Mouse (Mus musculus) liver, embryonic 16.5 days (tissue): Measurements from ENCODE around the gene Zc3h14. TPM values are rescaled to one million over a fixed set of nuclear protein-coding genes. Genes with fewer than 3 reads are reported as not detected.

ENCODE experiments used
- ATAC-seq: fragments of 200-750 bp; cut with Nextera tagmentation; 2 replicates; pipeline ENCODE4 v1.8.0; 2017; ENCODE audit warnings: low read depth, mild to moderate bottlenecking, moderate number of reproducible peaks, moderate library complexity
- H3K27ac ChIP-seq: fragments of 300-500 bp; sonication (generic); 2 replicates; pipeline ENCODE4 v1.5.1; 2014; ENCODE audit warnings: mild to moderate bottlenecking, low read length
- H3K27me3 ChIP-seq: fragments of 300-500 bp; sonication (generic); 2 replicates; pipeline ENCODE4 v1.6.1; 2014; ENCODE audit warnings: low read depth, low read length, mixed read lengths; ENCODE audit not compliant: control insufficient read depth, insufficient read depth
- H3K36me3 ChIP-seq: fragments of 300-500 bp; sonication (generic); 2 replicates; pipeline ENCODE4 v1.6.1; 2014; ENCODE audit warnings: mild to moderate bottlenecking; ENCODE audit not compliant: control insufficient read depth, insufficient read depth
- H3K4me1 ChIP-seq: fragments of 300-500 bp; sonication (generic); 2 replicates; pipeline ENCODE4 v1.6.1; 2014; ENCODE audit warnings: low read depth, low read length, mixed read lengths; ENCODE audit not compliant: control insufficient read depth
- H3K4me2 ChIP-seq: fragments of 300-500 bp; sonication (generic); 2 replicates; pipeline ENCODE4 v1.6.1; 2014; ENCODE audit warnings: low read depth, low read length, mixed read lengths
- H3K4me3 ChIP-seq: fragments of 300-500 bp; sonication (generic); 2 replicates; pipeline ENCODE4 v1.5.1; 2014; ENCODE audit warnings: low read depth, mild to moderate bottlenecking, low read length
- H3K9ac ChIP-seq: fragments of 300-500 bp; sonication (generic); 2 replicates; pipeline ENCODE4 v1.6.1; 2014; ENCODE audit warnings: low read depth, low read length
- H3K9me3 ChIP-seq: fragments of 300-500 bp; sonication (generic); replicated peaks from 2 replicates; pipeline ENCODE4 v1.6.1; 2016; ENCODE audit warnings: low read length; ENCODE audit not compliant: control insufficient read depth
- WGBS: fragments of 180-500 bp; shearing (Covaris S2); extraction: QIAGEN DNeasy Blood & Tissue Kit; methylation state at CpG from one replicate; pipeline ENCODE4 v1.1.7; 2014; ENCODE audit not compliant: insufficient replicate concordance; 5-methylcytosine and 5-hydroxymethylcytosine counted together
- polyA plus RNA-seq: library from polyadenylated mRNA; unstranded; fragments of >200 nt; fragmentation: Nextera tagmentation; extraction: Ambion mirVana; gene quantifications from 2 replicates; pipeline ENCODE4 v1.2.1, GENCODE M21; 2015

Zc3h14 gene
- polyA plus RNA-seq, 1 experiment from 2014 or later, result 30.8 TPM

DNA sequence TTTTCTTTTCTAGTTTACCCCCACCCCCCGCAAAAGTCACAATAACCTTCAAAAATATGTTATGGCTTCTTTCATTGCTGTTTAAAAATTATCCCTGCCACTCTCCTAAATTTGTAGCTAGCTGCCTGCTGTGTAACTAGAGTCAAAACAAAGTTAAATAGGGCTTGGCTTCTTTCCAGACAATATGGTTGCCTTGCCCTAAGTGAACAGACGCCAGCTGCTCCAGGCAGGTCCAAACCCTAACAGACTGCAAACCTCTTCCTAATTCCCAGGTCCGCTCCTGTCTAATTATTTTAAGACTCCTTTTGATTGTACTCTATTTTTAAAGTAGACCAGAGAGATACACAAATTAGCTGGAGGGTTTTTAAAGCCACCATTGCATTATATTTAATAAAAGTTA is 26.1 kb upstream of the Zc3h14 start:
- WGBS, result 62% methylated on average over 3 of the region's 3 CpGs
- H3K4me1 ChIP-seq, result no peaks in the 10 kb centered on the region; the same call in 1 of the 2 replicates
- no peaks in the 10 kb centered on the region for H3K36me3 ChIP-seq
- H3K27ac ChIP-seq, result no peak overlapping the region
- H3K4me3 ChIP-seq, result no peak overlapping the region
- no peaks in the 10 kb centered on the region for H3K9me3 ChIP-seq
- ATAC-seq, result no peak
- no peak overlapping the region for H3K9ac ChIP-seq
- H3K27me3 ChIP-seq, result no peaks in the 10 kb centered on the region
- no peak overlapping the region for H3K4me2 ChIP-seq

DNA sequence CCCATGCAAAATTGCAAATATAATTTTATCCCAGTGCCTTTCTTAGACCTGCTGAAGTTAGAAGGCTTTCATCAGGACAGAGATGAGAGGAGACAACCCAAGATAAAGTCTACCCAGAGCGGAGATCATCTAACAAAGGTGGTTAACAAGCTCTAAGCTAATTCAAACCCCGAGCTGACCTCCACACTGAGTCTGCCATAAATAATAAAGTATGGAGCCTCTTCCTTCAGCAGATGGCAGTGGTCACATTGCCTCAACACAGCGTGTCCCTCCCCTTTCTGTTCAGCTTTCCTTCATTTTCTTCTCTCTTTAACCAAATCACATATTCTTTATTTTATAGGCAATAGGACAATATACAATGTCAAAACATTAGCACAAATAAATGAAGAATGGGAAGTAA is 25.7 kb upstream of the Zc3h14 start:
- ATAC-seq, result no peak
- no peaks in the 10 kb centered on the region for H3K9me3 ChIP-seq
- H3K4me3 ChIP-seq, result no peak overlapping the region
- no peaks in the 10 kb centered on the region for H3K36me3 ChIP-seq
- no peak overlapping the region for H3K27ac ChIP-seq
- WGBS, result 53% methylated on average over 3 of the region's 3 CpGs
- H3K9ac ChIP-seq, result no peak overlapping the region
- H3K4me1 ChIP-seq, result no peaks in the 10 kb centered on the region; the same call in 1 of the 2 replicates
- H3K27me3 ChIP-seq, result no peaks in the 10 kb centered on the region
- no peak overlapping the region for H3K4me2 ChIP-seq

DNA sequence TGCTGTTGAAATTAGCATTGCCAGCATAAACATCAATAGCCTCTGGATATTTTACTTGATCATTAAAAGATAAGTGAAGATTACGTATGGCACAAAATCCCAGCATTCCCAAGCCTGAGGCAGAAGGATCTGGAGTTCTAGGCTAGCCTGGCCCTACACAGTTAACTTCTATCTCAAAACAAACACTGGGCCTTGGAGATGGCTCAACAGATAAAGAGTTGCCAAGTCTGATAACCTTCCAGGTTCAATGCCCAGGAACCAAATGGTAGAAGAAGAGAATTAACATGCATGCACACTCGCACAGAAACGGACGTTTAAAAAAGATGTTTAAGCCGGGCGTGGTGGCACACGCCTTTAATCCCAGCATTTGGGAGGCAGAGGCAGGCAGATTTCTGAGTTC is 22.5 kb upstream of the Zc3h14 start:
- Histone ChIP-seq H3K9ac (no peak overlapping the region), H3K36me3 (no peaks in the 10 kb centered on the region), H3K9me3 (no peaks in the 10 kb centered on the region), H3K4me1 (no peaks in the 10 kb centered on the region; the same call in 1 of the 2 replicates), H3K27ac (no peak overlapping the region), H3K27me3 (no peaks in the 10 kb centered on the region), H3K4me2 (no peak overlapping the region), H3K4me3 (no peak overlapping the region)
- 75% methylated on average over 7 of the region's 7 CpGs for WGBS
- no peak for ATAC-seq

DNA sequence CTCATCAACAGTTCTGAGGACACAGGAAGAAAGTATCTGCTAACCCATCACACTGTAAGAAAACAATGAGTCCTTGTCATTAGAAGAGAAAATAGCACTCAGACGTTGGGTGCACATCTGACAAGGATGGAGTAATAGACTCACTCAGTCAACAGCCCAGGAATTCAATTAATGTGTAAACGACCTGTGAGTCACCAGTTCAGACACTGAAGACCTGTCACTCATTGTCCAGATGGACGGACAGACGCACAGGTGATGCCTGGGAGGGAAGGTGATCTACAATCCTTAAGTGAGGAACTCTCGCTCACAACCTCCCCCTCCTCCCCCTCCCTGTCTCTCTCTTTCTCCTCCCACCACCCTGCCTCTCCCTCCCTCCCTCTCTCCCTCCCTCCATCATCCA is 21.8 kb upstream of the Zc3h14 start:
- Histone ChIP-seq H3K36me3 (no peaks in the 10 kb centered on the region), H3K9me3 (no peaks in the 10 kb centered on the region), H3K4me1 (no peaks in the 10 kb centered on the region; the same call in 1 of the 2 replicates), H3K9ac (no peak overlapping the region), H3K27me3 (no peaks in the 10 kb centered on the region), H3K4me2 (no peak overlapping the region), H3K4me3 (no peak overlapping the region), H3K27ac (no peak overlapping the region)
- peak; percentile 60; the same call in 1 of the 2 replicates for ATAC-seq
- WGBS, result 47% methylated on average over 5 of the region's 5 CpGs

DNA sequence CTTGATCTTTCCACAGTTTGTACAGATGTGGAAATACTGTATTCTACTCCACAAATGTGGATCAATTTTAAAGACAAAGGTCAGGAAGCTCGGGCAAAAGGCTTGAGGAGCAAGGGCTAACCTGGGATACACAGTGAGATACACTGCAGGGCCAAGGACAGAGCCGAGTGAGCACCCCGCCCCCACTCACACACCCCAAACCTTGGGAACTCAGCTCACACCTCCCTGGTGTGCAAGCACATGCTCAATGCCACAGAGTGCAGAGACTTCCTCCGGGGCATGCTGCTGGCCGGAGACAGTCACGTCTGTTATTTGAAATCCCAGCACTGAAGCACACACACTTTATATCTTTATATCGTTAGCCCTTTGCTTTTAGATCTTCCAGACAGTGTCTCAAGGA is 20.7 kb upstream of the Zc3h14 start:
- Histone ChIP-seq H3K27ac (no peak overlapping the region), H3K4me3 (no peak overlapping the region), H3K27me3 (no peaks in the 10 kb centered on the region), H3K4me1 (no peaks in the 10 kb centered on the region; the same call in 1 of the 2 replicates), H3K36me3 (no peaks in the 10 kb centered on the region), H3K9ac (no peak overlapping the region), H3K9me3 (no peaks in the 10 kb centered on the region), H3K4me2 (no peak overlapping the region)
- ATAC-seq, result peak; percentile 42; the same call in 1 of the 2 replicates
- 63% methylated on average over 7 of the region's 7 CpGs for WGBS

DNA sequence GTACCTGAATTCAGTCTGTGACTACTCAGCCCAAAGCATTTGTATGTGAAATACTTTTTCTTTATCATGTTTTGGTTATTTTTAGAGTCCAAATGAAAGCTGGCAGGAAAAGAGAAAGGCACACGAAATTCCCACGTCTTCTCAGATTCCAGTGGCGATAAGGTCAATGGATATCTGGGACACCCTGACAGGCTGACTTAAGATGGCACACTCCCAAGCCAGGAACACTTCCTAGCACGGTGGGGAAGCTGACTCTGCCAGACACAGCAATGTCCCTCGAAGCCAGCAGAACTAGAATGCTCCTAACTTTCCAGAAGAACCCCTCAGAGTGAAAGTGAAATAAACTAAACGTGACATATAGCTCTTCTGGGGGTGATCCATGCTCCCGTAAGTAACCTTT is 19.6 kb upstream of the Zc3h14 start:
- Histone ChIP-seq H3K4me1 (no peaks in the 10 kb centered on the region; the same call in 1 of the 2 replicates), H3K4me2 (no peak overlapping the region), H3K27me3 (no peaks in the 10 kb centered on the region), H3K27ac (no peak overlapping the region), H3K36me3 (no peaks in the 10 kb centered on the region), H3K4me3 (no peak overlapping the region), H3K9ac (no peak overlapping the region), H3K9me3 (no peaks in the 10 kb centered on the region)
- no peak for ATAC-seq
- WGBS, result 59% methylated on average over 7 of the region's 7 CpGs

DNA sequence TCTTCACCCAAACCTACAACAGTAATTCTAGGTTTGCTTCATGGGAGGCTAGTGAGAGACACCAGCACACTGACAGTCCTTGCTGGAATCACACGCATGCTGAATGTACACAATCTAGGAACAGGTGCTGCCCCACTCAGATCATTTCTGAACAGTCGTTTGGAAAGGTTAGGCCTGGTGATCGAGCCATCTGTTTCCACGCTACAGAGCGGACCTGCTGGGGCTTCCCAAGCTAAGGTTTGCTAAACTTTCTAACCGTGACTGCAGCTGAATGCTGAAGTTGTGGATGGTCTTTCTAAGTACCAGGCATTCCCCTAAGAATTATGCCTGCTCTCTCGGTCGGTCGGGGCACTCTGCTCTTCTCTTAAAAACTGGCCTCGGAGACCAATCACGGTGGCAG is 16.1 kb upstream of the Zc3h14 start:
- no peak overlapping the region for H3K4me2 ChIP-seq
- H3K9me3 ChIP-seq, result no peaks in the 10 kb centered on the region
- peaks cover 13% of the 10 kb centered on the region for H3K4me1 ChIP-seq
- no peak overlapping the region for H3K9ac ChIP-seq
- peaks cover 8% of the 10 kb centered on the region for H3K27me3 ChIP-seq
- H3K27ac ChIP-seq, result no peak overlapping the region
- H3K36me3 ChIP-seq, result no peaks in the 10 kb centered on the region
- ATAC-seq, result no peak
- no peak overlapping the region for H3K4me3 ChIP-seq
- WGBS, result 72% methylated on average over 11 of the region's 11 CpGs

DNA sequence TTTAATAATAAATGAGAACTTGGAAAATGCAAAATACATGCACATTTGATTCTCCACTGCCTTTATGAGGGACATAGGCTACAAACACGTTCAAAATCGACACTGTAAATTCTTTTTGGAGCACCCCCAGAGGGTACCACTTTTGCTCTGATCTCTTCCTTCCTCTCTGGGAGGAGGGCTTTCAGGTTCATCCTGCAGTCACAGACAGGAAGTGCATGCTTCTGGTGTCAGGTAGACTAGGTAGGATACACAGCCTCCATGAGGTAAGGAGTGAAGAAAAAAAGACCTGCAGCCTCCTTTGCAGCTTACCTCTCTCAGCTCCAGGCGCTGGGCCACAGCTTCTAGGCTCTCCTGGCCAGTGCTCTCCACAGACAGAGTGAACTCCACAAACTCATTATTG is 13.6 kb upstream of the Zc3h14 start:
- H3K9me3 ChIP-seq, result no peaks in the 10 kb centered on the region
- H3K36me3 ChIP-seq, result no peaks in the 10 kb centered on the region
- no peak overlapping the region for H3K27ac ChIP-seq
- peaks cover 13% of the 10 kb centered on the region for H3K4me1 ChIP-seq
- H3K27me3 ChIP-seq, result peaks cover 27% of the 10 kb centered on the region
- no peak for ATAC-seq
- peak overlapping the region; percentile 60 for H3K4me3 ChIP-seq
- no peak overlapping the region; the same call in 1 of the 2 replicates for H3K9ac ChIP-seq
- H3K4me2 ChIP-seq, result peak overlapping the region; percentile 66
- 40% methylated on average over 3 of the region's 3 CpGs for WGBS

DNA sequence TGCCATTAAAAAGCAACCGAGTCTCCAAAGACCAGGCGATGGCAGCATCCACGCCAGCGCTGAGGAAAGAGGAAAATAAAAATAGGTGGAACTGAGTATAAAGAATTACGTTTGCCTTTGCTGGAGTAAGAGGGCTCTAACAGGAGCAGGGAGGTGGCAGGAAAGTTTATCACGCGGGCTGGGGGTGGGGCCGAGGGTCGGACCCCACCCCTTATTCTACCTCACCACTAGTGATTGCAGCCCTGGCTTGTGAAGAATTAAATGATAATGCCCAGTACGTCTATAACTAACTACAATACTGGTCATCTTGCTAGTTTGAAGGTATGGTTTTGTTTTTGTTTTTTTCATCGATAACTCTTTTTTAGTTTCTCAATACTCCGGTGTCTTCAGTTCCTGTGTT is 13.0 kb upstream of the Zc3h14 start:
- Histone ChIP-seq H3K9ac (peak overlapping the region; percentile 57), H3K4me3 (peak overlapping the region; percentile 60), H3K27ac (no peak overlapping the region), H3K36me3 (no peaks in the 10 kb centered on the region), H3K4me2 (peak overlapping the region; percentile 66), H3K4me1 (peaks cover 13% of the 10 kb centered on the region), H3K27me3 (peaks cover 33% of the 10 kb centered on the region), H3K9me3 (no peaks in the 10 kb centered on the region)
- 9% methylated on average over 12 of the region's 12 CpGs for WGBS
- ATAC-seq, result no peak
